9 mouse cellular contexts compared by ENCODE assay signal in genomic region chr15:74382556-74382955, GRCm38 (mm10).
DNase-seq lines count a peak whose midpoint lies in the region; ATAC-seq and TF ChIP-seq lines count a peak whose summit lies in the region.
"Had no signal": no experiment of that assay in that cellular context is flagged by ENCODE, and none has a peak within 500 bp of the region (broad histone marks: within the 10 kb centered on the region; RNA-seq: fewer than 3 reads in every experiment).

No protein-coding gene starts in this region.

- no peaks in the 10 kb centered on the region for H3K27me3 ChIP-seq in heart, adult 2 months (ENCODE audit: control insufficient read depth, insufficient read depth, low read length)
- H3K27me3 ChIP-seq in stomach, postnatal 0 days (ENCODE audit: control insufficient read depth, insufficient read depth, low read length) = no peaks in the 10 kb centered on the region
- H3K27me3 ChIP-seq in cerebellum, adult 2 months (ENCODE audit: control insufficient read depth, insufficient read depth, low read length) = no peaks in the 10 kb centered on the region

- no peak overlapping the region for H3K27ac ChIP-seq in heart, adult 2 months
- H3K27ac ChIP-seq in stomach, postnatal 0 days (replicated peaks) = no peak overlapping the region
- H3K27ac ChIP-seq in cerebellum, adult 2 months (ENCODE audit: insufficient read depth, low read length) = no peak overlapping the region

- 59% methylated on average over 4 of the region's 4 CpGs for whole genome bisulfite sequencing in heart, adult 2 months
- WGBS in stomach, postnatal 0 days = 62% methylated on average over 4 of the region's 4 CpGs
- 77% methylated on average over 4 of the region's 4 CpGs for WGBS in cerebellum, adult 2 months

- no peak for TF ChIP-seq EP300 in heart, adult 2 months (IDR thresholded peaks at IDR 0.05; ENCODE audit: insufficient read depth, low read depth, low read length)
- no peak for TF ChIP-seq EP300 in stomach, postnatal 0 days (optimal IDR thresholded peaks at IDR 0.05)

- no peak for TF ChIP-seq CTCF in heart, adult 2 months (IDR thresholded peaks at IDR 0.05)
- TF ChIP-seq CTCF in stomach, postnatal 0 days (IDR thresholded peaks at IDR 0.05; ENCODE audit: low read depth) = no peak
- TF ChIP-seq CTCF in cerebellum, adult 2 months (IDR thresholded peaks at IDR 0.05; ENCODE audit: borderline replicate concordance, insufficient read depth, low read depth, low read length) = no peak

- no peaks in the 10 kb centered on the region for H3K9me3 ChIP-seq in stomach, postnatal 0 days (ENCODE audit: control insufficient read depth, low read length)

- no peak for ATAC-seq in stomach, postnatal 0 days (ENCODE audit: low FRiP score, low TSS enrichment)

- DNase-seq in heart, adult 2 months = peak; percentile 10 to 32
- no peak for DNase-seq in heart, postnatal 25 days (ENCODE audit: low spot score)
- DNase-seq in testis, postnatal 10 days (ENCODE audit: low spot score) = peak; percentile 79
- DNase-seq in testis, postnatal 14 days (ENCODE audit: low spot score) = no peak
- DNase-seq in heart, postnatal 36 days = peak; percentile 10 to 33
- peak; percentile 58 for DNase-seq in stomach, postnatal 0 days (ENCODE audit: low spot score)
- no peak for DNase-seq in cerebellum, adult 2 months
- no peak for DNase-seq in gastrocnemius, postnatal 25 days
- DNase-seq: cerebellum, postnatal 25 days had no signal

- H3K36me3 ChIP-seq in heart, adult 2 months (ENCODE audit: control insufficient read depth, insufficient read depth, low read length) = no peaks in the 10 kb centered on the region
- no peaks in the 10 kb centered on the region for H3K36me3 ChIP-seq in stomach, postnatal 0 days (ENCODE audit: control insufficient read depth, insufficient read depth, low read length)

- no peak overlapping the region for H3K4me3 ChIP-seq in heart, adult 2 months
- H3K4me3 ChIP-seq in stomach, postnatal 0 days (ENCODE audit: low read depth, low read length) = no peak overlapping the region
- no peak overlapping the region for H3K4me3 ChIP-seq in cerebellum, adult 2 months (replicated peaks; ENCODE audit: insufficient read depth, low read depth, low read length)

- no peaks in the 10 kb centered on the region for H3K79me2 ChIP-seq in heart, adult 2 months (replicated peaks; ENCODE audit: control insufficient read depth, insufficient read depth, low read length)

- H3K9ac ChIP-seq in heart, adult 2 months (ENCODE audit: low read depth, low read length) = no peak overlapping the region
- H3K9ac ChIP-seq in stomach, postnatal 0 days (ENCODE audit: low read length) = no peak overlapping the region

- no peak overlapping the region for H3K4me2 ChIP-seq in stomach, postnatal 0 days (replicated peaks; ENCODE audit: low read depth)

- intact Hi-C loops in heart, adult 2 months (cut with DNase I) = no loop called here
- intact Hi-C loops in heart, postnatal 25 days (cut with DNase I) = no loop called here
- intact Hi-C loops in heart, postnatal 36 days (cut with DNase I) = no loop called here

- TF ChIP-seq POLR2A in heart, adult 2 months (IDR thresholded peaks at IDR 0.05; ENCODE audit: insufficient read depth, low read depth, low read length) = no peak
- no peak for TF ChIP-seq POLR2A in cerebellum, adult 2 months (IDR thresholded peaks at IDR 0.05; ENCODE audit: borderline replicate concordance, insufficient read depth, low read length)

- no peaks in the 10 kb centered on the region for H3K4me1 ChIP-seq in heart, adult 2 months (ENCODE audit: control insufficient read depth, insufficient read depth, low read length)
- H3K4me1 ChIP-seq in stomach, postnatal 0 days (replicated peaks; ENCODE audit: control insufficient read depth, insufficient read depth) = no peaks in the 10 kb centered on the region
- H3K4me1 ChIP-seq in cerebellum, adult 2 months (ENCODE audit: control insufficient read depth, insufficient read depth, low read length) = no peaks in the 10 kb centered on the region

Comparison
In these comparisons a context has a peak if more than half of its experiments do, and no peak if none do; other contexts are left out.
1. DNase-seq: peak in heart, adult 2 months (2 of 2), testis, postnatal 10 days (single experiment), heart, postnatal 36 days (2 of 2) and stomach, postnatal 0 days (single experiment); none in heart, postnatal 25 days (single experiment), testis, postnatal 14 days (single experiment), cerebellum, adult 2 months (0 of 2) and gastrocnemius, postnatal 25 days (single experiment).